Mouse (Mus musculus): ENCODE results near the gene Filip1l.

DNA sequence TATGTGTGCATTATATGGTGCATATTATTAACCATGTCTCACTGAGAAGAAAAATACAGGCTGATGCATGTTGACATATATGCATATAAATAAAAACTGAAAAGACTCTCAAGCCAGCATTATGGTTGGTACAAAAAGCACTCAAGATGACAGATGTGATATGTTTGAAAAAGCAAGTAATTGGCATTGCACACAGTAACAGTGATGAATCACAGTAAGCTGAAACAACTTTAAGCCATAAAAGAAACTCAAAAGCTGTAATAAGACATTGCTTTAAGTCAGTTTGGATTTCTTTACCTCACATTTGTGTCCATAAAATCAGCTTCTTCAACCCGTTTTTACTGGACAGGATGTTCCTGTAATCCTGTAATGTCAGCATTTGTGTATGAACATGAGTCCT, 211.9 kb downstream of the Filip1l start:
- TF ChIP-seq CTCF (conservative IDR thresholded peaks at IDR 0.05; ENCODE audit: insufficient read depth, insufficient read length, low read depth, low read length) (no peak), POLR2A (IDR thresholded peaks at IDR 0.05; ENCODE audit: low read depth, low read length) (no peak)

Data from kidney, adult 2 months (tissue).